Mouse (Mus musculus) CH12.LX (cell line): ENCODE results near the gene Sugct. TPM values are rescaled to one million over a fixed set of nuclear protein-coding genes. Genes with fewer than 3 reads are reported as not detected.

Experiments used
- DNase-seq: peaks from one replicate; pipeline ENCODE4 v3.0.0-alpha.2; 2013; ENCODE audit errors: extremely low read depth
- H3K27ac ChIP-seq: 2 replicates; pipeline ENCODE4 v1.5.1; 2012; ENCODE audit warnings: low read depth, mild to moderate bottlenecking, control low read depth, moderate library complexity; ENCODE audit not compliant: insufficient read depth
- H3K27me3 ChIP-seq: replicated peaks from 2 replicates; pipeline ENCODE3; 2012; ENCODE audit warnings: inconsistent platforms
- H3K36me3 ChIP-seq, 2 experiments: replicated peaks in 1 of 2; 2 replicates each; pipeline versions ENCODE3 to v1.6.1; 2012; ENCODE audit warnings: inconsistent platforms in 1 of 2, low read length in 1 of 2, mild to moderate bottlenecking in 1 of 2, mixed read lengths in 1 of 2, moderate library complexity in 1 of 2; ENCODE audit not compliant: control insufficient read depth in 1 of 2, insufficient read depth in 1 of 2
- H3K4me1 ChIP-seq, 2 experiments: 2 replicates each; pipeline ENCODE4 v1.6.1; 2012; ENCODE audit warnings: inconsistent platforms in 1 of 2, moderate library complexity in 1 of 2; ENCODE audit not compliant: insufficient read depth in 2 of 2, control insufficient read depth in 1 of 2
- H3K4me2 ChIP-seq: 2 replicates; pipeline ENCODE4 v1.6.1; 2012; ENCODE audit warnings: low read depth, mild to moderate bottlenecking, control low read depth; ENCODE audit not compliant: poor library complexity, insufficient read depth, severe bottlenecking
- H3K4me3 ChIP-seq, 3 experiments: fragments of 150-350 bp in 1 of 3; sonication (generic) in 1 of 3; replicated peaks in 1 of 3; 2 replicates each; pipeline versions ENCODE3 to v1.5.1; 2011 to 2012; ENCODE audit warnings: low read depth in 2 of 3, low read length in 2 of 3, mild to moderate bottlenecking in 2 of 3, moderate library complexity in 2 of 3, control low read depth in 1 of 3, improper control_type of control experiment in 1 of 3, inconsistent platforms in 1 of 3, mixed read lengths in 1 of 3; ENCODE audit not compliant: poor library complexity in 1 of 3
- H3K79me2 ChIP-seq: replicated peaks from 2 replicates; pipeline ENCODE4 v1.6.1; 2012; ENCODE audit warnings: mild to moderate bottlenecking, moderate library complexity; ENCODE audit not compliant: control insufficient read depth, poor library complexity, insufficient read depth, severe bottlenecking; ENCODE audit errors: extremely low read depth
- H3K9ac ChIP-seq: 2 replicates; pipeline ENCODE4 v1.6.1; 2012; ENCODE audit warnings: low read depth, mild to moderate bottlenecking, control low read depth, moderate library complexity; ENCODE audit not compliant: insufficient read depth
- H3K9me3 ChIP-seq: replicated peaks from 2 replicates; pipeline ENCODE3; 2012; ENCODE audit warnings: low read length, inconsistent platforms, mixed read lengths
- BHLHE40 ChIP-seq: IDR thresholded peaks from 2 replicates; pipeline ENCODE4 v1.6.1; 2011; ENCODE audit warnings: mild to moderate bottlenecking, low read depth, low read length, improper control_type of control experiment
- CHD1 ChIP-seq: IDR thresholded peaks from 2 replicates; pipeline ENCODE4 v1.6.1; 2012; ENCODE audit warnings: low read depth, low read length, improper control_type of control experiment, inconsistent platforms
- EP300 ChIP-seq: IDR thresholded peaks from 2 replicates; pipeline ENCODE4 v1.6.1; 2011; ENCODE audit warnings: low read length, improper control_type of control experiment
- ETS1 ChIP-seq: conservative IDR thresholded peaks from 2 replicates; pipeline ENCODE4 v1.6.1; 2012; ENCODE audit warnings: low read depth, mild to moderate bottlenecking, inconsistent platforms, low read length, improper control_type of control experiment, moderate library complexity
- HCFC1 ChIP-seq: IDR thresholded peaks from 2 replicates; pipeline ENCODE4 v1.6.1; 2012; ENCODE audit warnings: low read depth, mild to moderate bottlenecking, inconsistent platforms, low read length, improper control_type of control experiment
- IRF4 ChIP-seq: IDR thresholded peaks from 2 replicates; pipeline ENCODE4 v1.6.1; 2014; ENCODE audit warnings: low read depth, mild to moderate bottlenecking, inconsistent platforms, low read length, improper control_type of control experiment
- JUN ChIP-seq: IDR thresholded peaks from 2 replicates; pipeline ENCODE4 v1.6.1; 2011; ENCODE audit warnings: low read depth, mild to moderate bottlenecking, low read length, improper control_type of control experiment, moderate library complexity; ENCODE audit not compliant: insufficient read depth
- KAT2A ChIP-seq: IDR thresholded peaks from 2 replicates; pipeline ENCODE4 v1.6.1; 2012; ENCODE audit warnings: low read length, improper control_type of control experiment, inconsistent platforms; ENCODE audit not compliant: insufficient replicate concordance
- MAX ChIP-seq: IDR thresholded peaks from 2 replicates; pipeline ENCODE4 v1.6.1; 2011; ENCODE audit warnings: low read length, improper control_type of control experiment
- MEF2A ChIP-seq: IDR thresholded peaks from 2 replicates; pipeline ENCODE4 v1.6.1; 2014; ENCODE audit warnings: low read depth, mild to moderate bottlenecking, inconsistent platforms, low read length, improper control_type of control experiment, borderline replicate concordance
- MXI1 ChIP-seq: IDR thresholded peaks from 2 replicates; pipeline ENCODE4 v1.6.1; 2011; ENCODE audit warnings: mild to moderate bottlenecking, low read depth, low read length, improper control_type of control experiment
- MYC ChIP-seq: IDR thresholded peaks from 2 replicates; pipeline ENCODE4 v1.6.1; 2011; ENCODE audit warnings: low read depth, mild to moderate bottlenecking, improper control_type of control experiment, low read length
- NELFE ChIP-seq: IDR thresholded peaks from 2 replicates; pipeline ENCODE4 v1.6.1; 2011; ENCODE audit warnings: low read depth, low read length, improper control_type of control experiment
- POLR2A ChIP-seq: IDR thresholded peaks from 2 replicates; pipeline ENCODE4 v1.6.1; 2011; ENCODE audit warnings: low read depth, mild to moderate bottlenecking, improper control_type of control experiment, low read length
- RAD21 ChIP-seq: IDR thresholded peaks from 2 replicates; pipeline ENCODE4 v1.6.1; 2011; ENCODE audit warnings: low read depth, mild to moderate bottlenecking, low read length, improper control_type of control experiment, moderate library complexity
- SIN3A ChIP-seq: IDR thresholded peaks from 2 replicates; pipeline ENCODE4 v1.6.1; 2012; ENCODE audit warnings: low read length, improper control_type of control experiment, inconsistent platforms
- SMC3 ChIP-seq: IDR thresholded peaks from 2 replicates; pipeline ENCODE4 v1.6.1; 2011; ENCODE audit warnings: low read depth, low read length, improper control_type of control experiment
- TBP ChIP-seq: conservative IDR thresholded peaks from 2 replicates; pipeline ENCODE4 v1.6.1; 2011; ENCODE audit warnings: low read depth, low read length, improper control_type of control experiment
- UBTF ChIP-seq: IDR thresholded peaks from 2 replicates; pipeline ENCODE4 v1.6.1; 2012; ENCODE audit warnings: low read depth, mild to moderate bottlenecking, inconsistent platforms, low read length, improper control_type of control experiment, moderate library complexity
- ZKSCAN1 ChIP-seq: IDR thresholded peaks from 2 replicates; pipeline ENCODE4 v1.6.1; 2012; ENCODE audit warnings: low read depth, inconsistent platforms, low read length, improper control_type of control experiment, borderline replicate concordance
- ZMIZ1 ChIP-seq: IDR thresholded peaks from 2 replicates; pipeline ENCODE4 v1.6.1; 2012; ENCODE audit warnings: low read depth, mild to moderate bottlenecking, inconsistent platforms, low read length, improper control_type of control experiment
- dilution Hi-C: fragments of 300-500 bp; cut with MboI; formaldehyde crosslinking; loops from 2 replicates; pipeline ENCODE4 v1.14.3; 2020; ENCODE audit warnings: low sequenced_read_pairs; ENCODE audit not compliant: extremely low pct_unique_long_range_greater_than_20kb, extremely low pct_ligation_motif_present
- in situ Hi-C: fragments of 300-500 bp; cut with MboI; formaldehyde crosslinking; loops from 3 replicates; pipeline ENCODE4 v1.14.3; 2019; ENCODE audit warnings: low sequenced_read_pairs, low pct_ligation_motif_present, low pct_unique_long_range_greater_than_20kb, mixed read lengths
- polyA plus RNA-seq: library from polyadenylated mRNA; unstranded; fragments of >175 nt; gene quantifications from 2 replicates; pipeline ENCODE4 v1.2.1, GENCODE M21; 2012; ENCODE audit warnings: low read depth; ENCODE audit not compliant: insufficient read length
- total RNA-seq, 2 experiments: library from RNA; depleted of rRNA; stranded (reverse); fragments of 300-350 nt in 1 of 2; fragments of >200 nt in 1 of 2; gene quantifications; 2 replicates each; pipeline ENCODE4 v1.2.3; 2012 to 2014

Sugct gene
- total and polyA plus RNA-seq, 3 experiments: 0.42 to 0.87 (median 0.56) TPM

DNA sequence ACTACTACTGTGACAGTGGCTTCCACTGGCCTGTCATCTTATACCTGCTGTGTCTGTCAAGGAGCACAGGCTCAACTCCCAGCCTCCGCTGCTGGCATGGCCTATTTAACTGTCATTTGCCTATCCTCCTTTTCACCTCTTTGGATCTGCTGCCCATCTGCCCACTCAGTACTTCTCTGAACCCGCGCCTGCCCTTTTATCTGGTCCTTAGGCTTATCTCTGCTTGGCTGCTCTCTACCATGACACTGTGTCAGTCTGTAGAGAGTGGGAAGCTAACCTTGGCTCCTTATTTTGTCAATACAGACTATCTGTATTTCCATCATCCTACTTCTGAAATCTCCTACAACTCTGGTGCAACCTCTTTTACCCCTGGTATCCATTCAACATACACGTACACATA lies 793.9 kb downstream of the Sugct start:
- H3K36me3 ChIP-seq: no peaks in the 10 kb centered on the region
- no peak for TF ChIP-seq MXI1
- TF ChIP-seq NELFE: no peak
- TF ChIP-seq BHLHE40: no peak
- TF ChIP-seq HCFC1: no peak
- TF ChIP-seq MEF2A: no peak
- TF ChIP-seq MYC: no peak
- no peak for TF ChIP-seq RAD21
- no peak for TF ChIP-seq JUN
- TF ChIP-seq ZMIZ1: no peak
- TF ChIP-seq ZKSCAN1: no peak
- TF ChIP-seq IRF4: no peak
- TF ChIP-seq KAT2A: no peak
- TF ChIP-seq MAX: no peak
- in situ Hi-C loops: no loop called here
- H3K27ac ChIP-seq: no peak overlapping the region
- H3K9ac ChIP-seq: no peak overlapping the region
- H3K9me3 ChIP-seq: no peaks in the 10 kb centered on the region
- no peaks in the 10 kb centered on the region for H3K4me1 ChIP-seq
- no peak overlapping the region for H3K4me3 ChIP-seq
- no peaks in the 10 kb centered on the region for H3K79me2 ChIP-seq
- dilution Hi-C loops: no loop called here
- H3K27me3 ChIP-seq: no peaks in the 10 kb centered on the region
- DNase-seq: no peak
- H3K4me2 ChIP-seq: no peak overlapping the region

- DNase-seq: no peak
- no peaks in the 10 kb centered on the region for H3K79me2 ChIP-seq
- H3K4me1 ChIP-seq: no peaks in the 10 kb centered on the region
- in situ Hi-C loops: no loop called here
- H3K27me3 ChIP-seq: no peaks in the 10 kb centered on the region
- H3K9ac ChIP-seq: no peak overlapping the region
- TF ChIP-seq TBP (no peak), MXI1 (no peak), POLR2A (no peak), UBTF (no peak), SMC3 (no peak), SIN3A (no peak), ETS1 (no peak), CHD1 (no peak), EP300 (no peak)
- H3K4me3 ChIP-seq: no peak overlapping the region
- dilution Hi-C loops: no loop called here
- H3K4me2 ChIP-seq: no peak overlapping the region
- H3K9me3 ChIP-seq: no peaks in the 10 kb centered on the region
- H3K36me3 ChIP-seq: no peaks in the 10 kb centered on the region
- H3K27ac ChIP-seq: no peak overlapping the region
Observed at GRCm38 (mm10) chr13:16898084-16898792, 797.1 kb downstream of the Sugct start.
